Mouse (Mus musculus) gastrocnemius, adult 2 months (tissue): Measurements from ENCODE around the gene Tceanc2. TPM values are rescaled to one million over a fixed set of nuclear protein-coding genes. Genes with fewer than 3 reads are reported as not detected.
A peak's percentile ranks its signal among the peaks of the same experiment; 100 is the strongest.

ENCODE experiments used
- DNase-seq: peaks from one replicate; pipeline ENCODE4 v3.0.0; 2022
- H3K27ac ChIP-seq: fragments of 200-600 bp; 2 replicates; pipeline ENCODE4 v1.8.1; 2022; ENCODE audit warnings: mild to moderate bottlenecking
- H3K4me3 ChIP-seq: fragments of 200-600 bp; 2 replicates; pipeline ENCODE4 v1.8.1; 2022; ENCODE audit warnings: mild to moderate bottlenecking, moderate library complexity
- CTCF ChIP-seq: fragments of 200-600 bp; IDR thresholded peaks from 2 replicates; pipeline ENCODE4 v1.8.1; 2022; ENCODE audit warnings: antibody characterized with exemption, mild to moderate bottlenecking, moderate library complexity
- intact Hi-C: fragments of 180-260 bp; cut with DNase I; formaldehyde crosslinking; loops from one replicate; pipeline ENCODE4 v1.15.1; 2025
- total RNA-seq, 2 experiments: library from RNA; stranded (reverse); gene quantifications; 2 replicates each; pipeline ENCODE4 v1.2.3; 2021

Gene Tceanc2
- total RNA-seq, 2 experiments from 2014 or later: 12.6 to 13.2 TPM

DNA sequence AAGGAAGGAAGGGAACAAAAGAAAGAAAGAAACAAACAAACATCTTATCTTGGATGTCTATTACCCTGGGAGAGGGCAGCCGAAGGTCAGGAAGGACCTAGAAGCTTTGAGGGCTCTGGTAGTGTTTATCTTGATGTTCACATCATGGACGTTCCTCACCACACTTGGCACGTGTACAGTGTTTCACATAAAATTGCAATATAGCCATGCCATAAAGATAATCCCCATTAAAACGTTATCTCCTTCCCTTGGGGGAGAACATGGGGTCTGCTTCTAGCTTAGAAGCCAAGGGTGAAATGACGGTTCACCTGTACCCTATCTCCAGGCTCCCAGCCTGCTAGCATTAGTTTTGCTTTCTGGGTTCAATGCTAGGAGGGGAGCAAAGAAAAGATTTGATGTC, 12.2 kb downstream of the Tceanc2 start:
- TF ChIP-seq CTCF: no peak
- no peak for DNase-seq
- intact Hi-C loops: loop anchor here (5.0 to 10.0 kb wide), 2 partner anchors 362 to 539 kb away; partner anchors contain the start of gene Acot11
- no peak overlapping the region for H3K4me3 ChIP-seq
- no peak overlapping the region for H3K27ac ChIP-seq

DNA sequence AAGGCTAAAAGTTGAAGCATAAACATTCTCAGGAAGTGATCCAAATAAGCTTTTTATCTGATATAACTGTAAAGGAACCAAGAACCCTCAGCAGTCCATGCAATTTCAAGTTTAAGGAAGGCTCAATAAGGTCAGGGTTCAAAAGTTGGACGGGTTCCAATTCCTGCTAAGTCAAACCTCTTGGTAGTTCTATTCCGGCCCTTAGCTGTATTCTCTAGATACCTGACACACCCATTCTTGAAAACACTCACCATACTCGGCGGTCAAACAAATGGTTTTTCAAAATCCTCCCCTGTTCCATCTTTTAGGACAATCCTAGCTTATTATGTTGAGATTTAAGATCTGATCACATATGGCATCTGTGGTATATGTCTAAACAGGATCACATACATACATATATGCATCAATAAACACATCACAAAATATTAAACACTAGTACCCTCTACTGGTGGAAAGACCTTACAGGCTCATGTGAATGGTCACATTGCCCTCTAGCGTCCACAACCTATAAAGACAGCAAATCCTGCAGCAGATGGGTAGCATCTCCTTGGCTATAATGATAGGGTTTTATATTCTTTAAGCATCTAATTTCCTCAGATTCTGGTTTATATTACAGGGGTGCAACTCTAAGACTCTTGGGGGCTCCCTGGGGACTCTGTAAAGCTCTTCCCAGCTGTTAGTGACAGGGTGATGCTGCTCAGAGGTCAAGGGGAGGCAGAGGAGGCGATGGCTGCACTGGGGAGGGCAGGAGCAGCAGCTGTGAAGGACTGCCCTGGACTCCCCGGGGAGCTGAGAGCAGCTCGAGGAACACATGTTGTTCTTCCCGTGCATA, 14.9 kb downstream of the Tceanc2 start:
- DNase-seq: peak; percentile 62
- intact Hi-C loops: loop anchor here (1.0 to 10.0 kb wide), 6 partner anchors 97 to 412 kb away; partner anchors contain the start of genes Acot11, Cyb5rl and Mrpl37
- Histone ChIP-seq H3K4me3 (no peak overlapping the region), H3K27ac (no peak overlapping the region)
- peak; percentile 98 for TF ChIP-seq CTCF

DNA sequence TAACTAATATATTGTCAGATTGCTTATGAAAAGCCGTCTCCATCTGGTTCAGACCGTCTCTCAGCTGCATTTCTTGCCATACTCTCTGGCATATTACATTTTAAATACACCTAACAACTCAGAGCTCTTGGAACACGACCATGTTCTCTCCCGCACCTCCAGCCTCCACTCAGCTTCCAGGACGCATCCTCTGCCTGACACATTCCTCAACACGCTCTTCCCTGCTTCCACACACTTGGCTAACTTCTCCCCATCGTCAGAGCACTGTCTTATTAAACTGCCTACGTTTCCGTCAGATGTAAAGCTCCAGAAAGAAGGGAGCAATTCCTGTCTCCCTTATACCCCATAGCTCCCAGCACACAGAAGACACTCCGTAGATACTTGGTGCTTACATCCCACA, 15.6 kb downstream of the Tceanc2 start:
- H3K4me3 ChIP-seq: no peak overlapping the region
- DNase-seq: no peak
- TF ChIP-seq CTCF: no peak
- intact Hi-C loops: loop anchor here (5.0 to 10.0 kb wide), 3 partner anchors 96 to 411 kb away; partner anchors contain the start of genes Acot11, Cyb5rl and Mrpl37
- H3K27ac ChIP-seq: no peak overlapping the region

DNA sequence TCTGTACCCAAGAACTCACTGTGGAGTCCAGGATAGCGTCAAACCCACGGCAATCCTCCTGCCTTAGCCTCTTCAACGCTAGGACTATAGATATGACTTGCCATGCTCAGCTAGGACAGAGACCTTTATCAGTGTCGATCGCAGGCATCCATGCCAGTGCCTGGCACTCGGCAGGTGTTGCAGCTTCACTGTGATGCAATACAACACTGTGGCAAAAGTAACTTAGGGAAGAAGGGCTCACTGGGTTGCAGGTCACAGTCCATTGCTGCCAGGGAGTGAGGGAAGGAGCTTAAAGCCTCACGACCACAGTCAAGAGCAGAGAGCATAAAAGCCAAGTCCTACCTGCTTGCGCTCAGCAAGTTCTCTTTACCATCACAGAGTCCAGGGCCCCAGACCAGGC, 18.7 kb downstream of the Tceanc2 start:
- Histone ChIP-seq H3K4me3 (no peak overlapping the region), H3K27ac (no peak overlapping the region)
- TF ChIP-seq CTCF: no peak
- intact Hi-C loops: loop anchor here (5.0 to 10.0 kb wide), 3 partner anchors 93 to 408 kb away; partner anchors contain the start of genes Acot11, Cyb5rl and Mrpl37
- DNase-seq: no peak

DNA sequence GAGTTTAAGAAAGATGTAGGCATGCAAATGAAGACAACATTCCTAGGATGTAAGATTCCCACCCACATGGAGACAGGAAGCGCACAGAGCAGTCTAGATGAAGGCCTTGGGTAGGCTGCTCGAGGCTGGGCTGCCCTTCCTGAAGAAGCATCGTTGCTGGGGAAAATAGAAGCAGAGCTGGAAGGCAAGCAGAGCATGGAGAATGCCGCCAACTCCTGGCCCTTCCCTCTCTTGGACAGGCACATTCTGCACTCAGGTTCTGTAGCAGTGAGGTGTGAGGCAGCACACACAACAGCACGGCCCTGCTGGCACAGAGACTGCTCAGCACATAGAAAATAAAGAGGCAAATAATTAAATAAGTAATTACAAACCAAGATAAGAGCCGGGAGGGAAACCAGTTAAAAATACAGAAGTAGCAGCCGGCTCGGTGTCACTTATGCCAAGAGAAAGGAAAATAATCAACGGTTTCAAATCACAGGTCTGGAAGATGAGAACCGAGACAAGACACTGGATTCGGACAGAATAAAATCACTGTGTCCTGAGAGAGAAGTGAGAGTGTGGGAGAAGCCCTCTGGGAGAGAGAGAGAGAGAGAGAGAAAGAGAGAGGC, 19.6 kb downstream of the Tceanc2 start:
- Histone ChIP-seq H3K27ac (no peak overlapping the region), H3K4me3 (no peak overlapping the region)
- intact Hi-C loops: no loop called here
- no peak for DNase-seq
- no peak for TF ChIP-seq CTCF

DNA sequence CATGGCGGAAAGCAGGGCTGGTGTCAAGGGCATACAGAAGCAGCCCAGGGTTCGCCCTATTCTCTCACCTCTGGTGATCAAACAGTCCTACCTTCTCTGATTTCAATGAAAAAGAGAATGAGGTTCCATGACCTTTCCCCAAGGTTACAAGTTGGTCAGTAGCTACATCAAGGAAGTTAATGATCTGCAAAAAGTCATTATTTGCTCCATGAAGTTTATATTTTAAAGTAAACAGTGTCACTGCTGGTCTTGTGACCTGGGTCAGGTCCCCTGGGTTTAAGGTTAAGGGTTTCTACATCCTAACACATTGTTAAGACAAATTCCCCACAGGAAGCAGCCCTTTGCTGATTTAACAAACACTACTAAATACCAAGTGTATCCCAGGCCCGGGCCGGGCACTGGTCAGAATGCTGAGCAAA, 21.9 kb downstream of the Tceanc2 start:
- no peak overlapping the region for H3K4me3 ChIP-seq
- DNase-seq: no peak
- no peak overlapping the region for H3K27ac ChIP-seq
- intact Hi-C loops: no loop called here
- TF ChIP-seq CTCF: no peak

DNA sequence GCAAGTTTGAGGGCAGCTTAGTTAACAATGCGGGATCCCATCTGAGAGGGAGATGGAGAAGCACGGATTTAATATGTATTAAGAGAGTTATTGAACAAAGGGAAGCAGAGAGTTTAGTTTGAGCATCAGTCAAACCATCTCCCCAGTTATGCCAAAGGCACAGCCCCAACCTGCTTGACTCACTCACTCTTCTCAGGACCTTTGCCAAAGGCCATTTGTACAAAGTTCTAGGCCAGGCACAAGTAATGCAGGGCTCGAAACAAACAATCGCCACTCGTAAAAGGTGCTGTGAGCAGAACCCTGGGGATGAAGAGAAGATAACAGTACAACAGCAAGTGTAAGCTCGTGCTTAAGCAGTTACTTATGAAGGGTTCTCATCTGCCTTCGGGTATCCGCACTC, 26.3 kb downstream of the Tceanc2 start:
- H3K4me3 ChIP-seq: no peak overlapping the region
- intact Hi-C loops: no loop called here
- TF ChIP-seq CTCF: no peak
- no peak for DNase-seq
- no peak overlapping the region for H3K27ac ChIP-seq

DNA sequence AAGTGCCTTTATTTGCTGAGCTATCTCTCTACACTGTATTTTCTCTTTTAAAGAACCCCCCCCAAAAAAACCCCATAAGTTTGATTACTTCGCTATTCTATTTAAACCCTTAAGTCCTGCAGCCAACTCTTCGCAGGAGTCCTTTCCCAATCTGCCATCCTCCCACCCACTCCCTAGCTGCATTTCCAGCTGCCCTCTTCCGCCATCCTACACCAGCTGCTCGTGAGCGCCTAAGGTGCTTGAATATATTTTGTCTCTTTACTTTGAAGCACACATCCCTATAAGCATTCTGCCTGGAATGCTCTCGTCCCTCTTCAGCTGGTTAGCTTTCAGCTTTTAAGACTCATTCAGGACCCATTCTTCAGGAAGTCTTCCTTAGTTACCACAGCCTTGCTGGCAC, 27.9 kb downstream of the Tceanc2 start:
- Histone ChIP-seq H3K27ac (no peak overlapping the region), H3K4me3 (no peak overlapping the region)
- no peak for DNase-seq
- intact Hi-C loops: no loop called here
- TF ChIP-seq CTCF: no peak

DNA sequence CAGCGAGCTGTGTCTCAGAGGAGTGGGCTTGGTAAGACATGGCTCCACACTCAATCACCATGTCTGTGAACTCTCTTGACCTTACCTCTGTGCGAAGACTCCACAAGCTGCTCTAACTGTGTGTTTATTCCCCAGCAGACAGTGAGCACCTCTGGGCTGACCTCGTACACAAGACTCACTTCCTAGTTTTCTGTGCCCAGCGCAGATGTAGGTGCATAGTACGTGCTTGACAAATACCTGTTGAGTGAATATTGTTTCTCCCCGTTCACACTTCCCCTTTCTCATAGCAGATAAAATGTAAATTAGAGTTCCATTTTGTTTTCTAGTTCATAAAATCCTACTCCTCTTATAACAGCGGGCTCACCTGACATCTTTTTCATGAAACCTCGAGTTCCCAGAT, 35.4 kb downstream of the Tceanc2 start:
- Histone ChIP-seq H3K4me3 (no peak overlapping the region), H3K27ac (no peak overlapping the region)
- no peak for TF ChIP-seq CTCF
- intact Hi-C loops: no loop called here
- no peak for DNase-seq

DNA sequence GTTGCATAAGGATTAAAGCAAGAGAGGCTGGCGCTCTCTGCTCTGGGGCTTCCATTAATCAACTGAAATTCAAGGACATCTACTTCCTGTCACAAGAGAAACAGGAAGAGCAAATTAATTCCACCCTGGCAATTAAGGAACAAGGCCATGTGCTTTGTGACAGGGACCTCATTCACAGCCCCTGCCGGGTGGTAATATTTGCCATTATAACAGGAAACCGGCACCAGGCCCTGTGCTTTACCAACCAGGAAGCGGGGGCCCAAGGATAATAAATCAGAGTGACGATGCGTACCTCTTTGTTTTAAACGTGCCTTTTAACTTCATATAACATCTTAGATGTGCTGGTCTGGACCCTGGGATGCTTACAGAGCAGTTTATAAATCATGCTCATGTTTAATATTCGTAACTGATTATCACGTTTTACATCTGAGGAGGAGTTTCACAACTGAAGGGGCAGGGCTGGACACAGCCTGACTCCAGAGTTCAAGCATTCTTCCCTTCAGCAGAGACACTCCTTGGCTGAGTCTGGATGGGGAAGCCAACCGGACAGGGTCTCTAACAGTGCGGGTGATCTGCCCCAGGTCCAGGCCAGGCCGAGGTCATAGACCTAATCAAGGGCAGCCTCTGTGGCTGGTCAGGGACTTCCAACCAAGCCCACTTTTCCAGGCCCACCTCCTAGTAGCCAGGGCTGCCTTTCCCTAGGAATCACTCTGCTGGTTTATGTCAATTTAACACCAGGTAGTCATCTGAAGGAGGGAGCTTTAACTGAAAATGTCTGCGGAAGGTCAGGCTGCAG, 38.9 kb downstream of the Tceanc2 start:
- TF ChIP-seq CTCF: no peak
- Histone ChIP-seq H3K4me3 (no peak overlapping the region), H3K27ac (no peak overlapping the region)
- intact Hi-C loops: no loop called here
- DNase-seq: peak; percentile 12

DNA sequence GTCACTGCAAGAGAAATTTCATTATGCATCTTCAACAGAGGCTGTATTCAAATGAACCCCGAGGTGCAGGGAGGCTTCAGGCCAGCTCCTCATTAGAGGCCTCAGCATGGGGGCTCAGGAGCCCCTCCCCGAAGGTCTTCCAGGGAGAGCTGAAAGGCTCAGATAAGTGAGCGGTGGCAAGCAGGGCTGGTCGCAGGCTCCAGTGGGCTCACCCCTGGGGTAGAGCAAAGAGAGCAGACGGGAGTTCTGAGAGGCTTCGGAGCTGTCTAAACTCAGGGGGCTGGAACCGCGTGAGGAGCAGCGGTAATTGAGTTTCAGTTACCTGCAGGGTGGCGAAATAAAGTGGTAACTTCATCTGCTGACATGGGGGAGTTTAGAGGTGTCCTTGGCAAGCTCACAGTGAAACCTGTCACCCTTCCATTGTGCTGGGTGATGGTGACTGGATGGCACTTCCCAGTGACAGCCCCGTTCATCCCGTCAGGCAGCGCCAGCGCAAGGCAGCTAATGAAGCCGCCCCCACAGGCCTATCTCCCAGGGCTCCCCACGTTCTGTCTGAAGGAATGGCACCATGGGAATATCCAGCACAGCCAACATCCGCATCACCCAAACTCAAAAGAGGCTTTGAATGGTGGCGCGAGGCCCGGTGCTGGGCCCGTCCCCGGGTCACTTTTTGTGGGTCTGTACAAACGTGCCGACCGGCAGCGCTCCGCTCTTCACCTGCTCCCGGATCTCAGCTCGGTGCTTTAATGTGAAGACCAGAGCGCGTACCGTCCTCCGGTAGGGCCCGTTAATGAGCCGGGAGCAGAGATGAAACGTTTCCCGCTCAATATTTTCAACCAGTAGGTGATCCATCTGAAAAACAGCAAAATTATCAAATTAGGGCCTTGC, 39.7 kb downstream of the Tceanc2 start:
- intact Hi-C loops: no loop called here
- H3K27ac ChIP-seq: no peak overlapping the region
- DNase-seq: peak; percentile 12
- TF ChIP-seq CTCF: no peak
- no peak overlapping the region for H3K4me3 ChIP-seq

DNA sequence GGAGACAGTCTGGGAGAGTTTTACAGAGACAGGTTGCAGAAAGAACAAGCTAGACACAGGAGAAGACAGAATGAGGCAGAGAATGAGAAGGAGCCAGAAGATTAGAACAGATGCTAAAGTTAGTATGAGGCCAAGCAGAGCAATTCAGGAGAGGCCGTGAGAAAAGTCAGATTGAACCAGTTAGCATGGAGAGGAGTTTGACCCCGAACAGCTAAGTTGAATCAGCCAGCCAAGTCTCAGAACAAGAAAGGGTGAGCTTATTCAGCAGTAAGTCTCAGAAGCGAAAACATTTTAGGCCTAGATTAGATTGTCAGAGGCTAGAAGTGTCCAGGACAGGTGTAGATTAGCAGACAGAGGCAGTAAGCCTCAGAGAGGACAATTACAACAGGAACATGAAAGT, 42.4 kb downstream of the Tceanc2 start:
- intact Hi-C loops: no loop called here
- Histone ChIP-seq H3K4me3 (no peak overlapping the region), H3K27ac (no peak overlapping the region)
- DNase-seq: no peak
- TF ChIP-seq CTCF: no peak
